Mouse (Mus musculus): ENCODE results near the gene Gstm2.
"Not testable (repeated sequence)": the region's sequence is repeated elsewhere in the genome, so short reads cannot be mapped to it uniquely, and the experiment has no call there.

Gene Gstm2

DNA sequence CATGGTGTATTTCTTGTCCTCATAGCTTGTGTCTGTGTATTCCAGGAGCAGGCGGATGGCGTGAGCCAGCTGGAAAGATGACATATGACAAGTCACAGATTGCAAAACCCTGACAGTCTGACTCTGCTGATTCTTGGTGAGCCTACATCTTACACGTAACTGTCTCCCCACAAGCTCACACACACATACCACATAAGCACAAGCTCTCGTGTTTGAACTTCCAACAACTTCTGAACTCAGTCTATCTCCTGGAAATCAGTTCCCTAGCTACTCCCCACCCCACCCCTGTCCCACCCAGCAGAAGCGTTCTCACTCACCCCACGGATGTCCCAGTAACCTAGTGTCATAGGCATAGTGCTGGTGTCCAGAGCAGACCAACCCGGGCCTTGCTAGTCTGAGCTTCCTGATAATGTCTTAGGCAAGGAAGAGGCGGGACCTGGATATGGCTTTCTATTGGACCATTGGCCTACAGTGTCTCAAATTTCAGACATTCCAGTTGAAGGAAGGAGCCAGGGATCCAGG lies at the start of gene Gstm2:
Gene Gstm2, minus strand, starts transcription at position 413 of the 522 bp plus-strand sequence.
- no peak for DNase-seq

DNA sequence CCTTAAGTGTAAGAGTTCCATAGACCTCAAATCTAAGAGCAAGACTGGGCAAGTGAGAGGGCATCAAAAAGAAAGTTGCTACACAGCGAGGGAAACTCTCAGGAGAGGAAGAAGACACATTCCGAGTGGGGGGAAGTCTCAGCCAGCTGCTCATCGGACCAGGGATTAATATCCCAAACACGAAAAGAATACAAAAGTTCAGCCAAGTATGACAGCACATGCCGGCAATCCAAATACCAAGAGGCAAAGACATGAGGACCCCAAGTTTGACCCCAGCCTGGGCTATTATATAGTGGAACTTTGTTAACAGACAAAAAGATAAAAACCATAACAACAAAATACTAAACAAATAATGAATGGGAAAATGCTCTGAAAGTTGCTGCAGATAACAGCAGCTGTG lies 46.9 kb upstream of the Gstm2 start:
- DNase-seq = no peak

DNA sequence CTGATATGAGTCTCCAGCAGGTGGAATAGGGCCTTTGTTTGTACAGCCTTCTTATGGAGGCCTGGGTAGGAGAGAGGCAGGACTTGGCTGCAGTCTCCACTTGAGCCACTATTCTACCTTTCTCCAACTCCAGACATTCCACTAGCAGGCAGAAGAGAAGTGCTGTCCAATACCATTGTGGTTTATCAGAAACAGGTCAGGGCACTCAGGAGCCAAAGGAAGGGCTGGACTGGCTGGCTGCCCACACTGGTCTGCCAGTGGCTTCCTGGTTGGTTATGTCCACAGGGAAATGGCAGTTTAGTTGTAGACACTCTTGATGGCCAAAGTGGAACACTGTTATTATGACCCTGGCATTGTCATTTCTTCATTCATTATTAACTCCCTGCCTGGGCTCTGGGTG lies 45.9 kb upstream of the Gstm2 start:
- DNase-seq = no peak

DNA sequence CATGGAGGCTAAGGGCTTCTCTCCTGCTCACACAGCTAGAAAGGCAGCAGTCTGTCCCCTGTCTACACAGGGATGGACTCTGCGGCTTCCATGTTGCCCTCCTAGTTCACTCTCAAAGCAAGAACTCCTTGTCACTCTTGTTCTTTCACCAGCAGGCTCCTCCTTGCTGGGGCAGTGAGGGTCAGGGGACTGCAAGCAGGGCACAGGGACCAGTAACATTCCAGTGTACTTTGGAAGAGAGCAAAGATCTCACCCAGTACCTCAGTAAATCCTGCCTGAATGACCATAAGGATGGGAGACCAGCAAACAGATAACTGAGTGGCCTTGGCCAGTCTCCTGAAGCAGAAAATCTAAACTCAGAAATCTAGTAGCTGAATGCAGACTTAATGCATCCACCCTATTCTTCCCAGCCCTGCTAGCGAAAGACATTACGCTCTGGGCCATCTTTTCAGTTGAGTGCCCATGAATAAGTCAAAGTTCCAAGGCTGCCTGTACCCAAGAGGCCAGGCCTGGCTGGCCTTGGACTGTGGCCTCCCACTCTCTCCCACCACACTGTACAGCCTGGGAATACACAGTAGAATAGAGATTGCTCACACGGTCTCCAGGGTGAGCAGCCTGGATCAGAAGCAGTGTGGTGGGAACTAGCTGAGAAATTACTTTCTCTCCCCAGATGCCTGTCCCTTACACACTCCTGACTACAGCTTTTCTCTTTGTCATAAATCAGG lies 42.5 kb upstream of the Gstm2 start:
- DNase-seq = no peak

DNA sequence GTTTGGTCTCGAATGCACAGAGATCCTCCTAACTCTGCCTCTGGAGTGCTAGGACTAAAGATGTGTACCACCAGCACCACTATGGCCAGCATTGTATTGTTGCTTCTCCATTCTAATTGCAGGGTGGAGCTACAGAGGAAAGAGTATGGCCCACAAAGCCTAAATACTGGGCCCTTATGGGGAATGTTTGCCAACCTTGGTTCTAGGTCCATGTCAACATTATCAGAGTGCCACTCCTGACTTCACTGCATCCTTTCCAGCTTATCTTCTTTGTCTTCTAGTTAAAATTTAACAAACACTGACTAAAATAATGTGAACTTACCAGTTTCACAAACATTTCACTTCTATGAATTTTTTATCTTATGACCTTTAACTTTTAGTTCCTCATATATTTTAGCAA lies 40.3 kb upstream of the Gstm2 start:
- no peak for DNase-seq

DNA sequence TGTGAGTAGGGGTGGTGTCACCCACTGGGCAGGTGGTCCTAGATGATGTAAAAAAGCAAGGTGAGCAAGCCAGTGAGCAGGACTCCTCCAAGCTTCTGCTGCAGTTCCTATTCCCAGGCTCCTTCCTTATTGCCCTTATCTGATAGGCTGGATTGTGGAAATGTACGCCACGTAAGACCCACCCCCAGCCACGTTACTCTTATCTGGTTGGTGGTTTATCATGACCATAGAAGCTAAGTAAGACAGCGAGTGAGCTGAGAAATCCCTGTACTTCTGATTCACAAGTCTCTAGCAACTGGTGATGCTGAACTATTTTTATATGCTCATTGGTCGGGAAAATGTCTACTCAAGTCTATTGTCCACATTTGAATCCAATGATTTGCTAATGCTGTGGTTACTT lies 39.8 kb upstream of the Gstm2 start:
- DNase-seq = no peak

DNA sequence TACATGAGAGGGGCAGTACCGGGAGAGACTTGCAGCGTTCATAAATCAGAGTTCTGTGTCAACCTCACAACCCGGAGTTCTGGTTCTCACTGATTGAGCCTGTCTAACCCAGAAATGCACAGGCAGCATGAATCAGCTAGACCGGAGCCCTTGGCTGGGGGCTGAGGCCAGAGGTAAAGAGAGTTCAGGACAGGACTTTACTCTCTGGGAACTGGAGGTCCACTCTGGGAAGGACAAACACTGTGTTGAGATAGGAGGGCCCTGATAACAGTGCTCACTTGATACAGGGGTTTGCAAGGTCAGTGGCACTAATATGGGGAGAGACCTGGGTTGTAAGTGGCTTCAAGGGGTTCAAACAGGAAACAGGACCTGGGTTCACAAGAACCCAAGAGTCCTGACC lies 39.1 kb upstream of the Gstm2 start:
- no peak for DNase-seq

DNA sequence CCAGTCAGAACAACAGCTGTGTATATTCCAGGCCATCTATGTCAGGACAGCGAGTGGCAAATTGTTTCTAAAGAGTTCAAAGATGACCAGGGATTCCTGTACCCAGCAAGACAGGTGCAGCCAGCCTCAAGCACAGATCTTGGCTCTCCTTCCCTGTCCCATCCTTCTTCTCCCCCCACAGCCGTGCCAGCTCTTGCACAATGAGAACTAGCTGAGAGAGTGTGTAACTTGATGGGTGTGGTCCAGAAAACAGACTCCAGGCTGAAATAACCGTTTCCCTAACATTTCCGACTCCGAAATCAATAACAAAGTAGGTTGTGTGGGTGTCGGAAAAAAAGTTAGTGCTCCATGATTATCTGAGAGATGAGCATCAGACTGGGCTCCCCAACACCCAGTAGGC lies 36.4 kb upstream of the Gstm2 start:
- DNase-seq = no peak

DNA sequence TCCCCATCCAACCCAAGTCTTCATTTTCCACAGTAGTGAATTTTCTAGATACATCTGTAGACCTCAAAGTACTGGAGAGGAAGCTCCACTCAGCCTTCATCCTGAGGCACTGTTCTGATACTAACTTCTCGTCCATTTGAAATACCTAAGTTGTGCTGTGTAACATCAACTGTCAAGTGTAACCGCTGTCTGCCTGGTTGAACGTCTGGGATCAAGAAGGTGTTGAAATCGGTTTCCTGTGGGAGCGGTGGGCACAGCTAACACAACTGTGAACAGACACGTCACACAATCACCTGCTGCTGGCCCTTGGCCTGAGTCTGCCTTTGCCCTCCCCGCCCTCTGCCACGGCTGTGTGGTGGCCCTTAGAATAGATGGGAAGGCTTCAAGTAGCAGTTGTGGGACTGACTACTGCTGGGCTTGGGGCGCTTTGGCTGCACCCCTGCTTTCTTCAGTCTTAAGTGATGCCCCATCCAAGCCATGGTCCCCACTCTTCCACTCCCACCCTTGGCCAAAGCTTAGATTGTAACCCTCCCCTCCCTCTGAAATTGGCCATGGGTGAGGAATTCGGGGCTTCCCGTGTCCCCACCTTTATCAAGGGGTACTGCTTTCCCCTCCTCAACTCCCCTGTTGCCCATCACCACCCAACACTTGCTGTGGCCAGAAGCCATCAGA lies 34.2 kb upstream of the Gstm2 start:
- not testable (repeated sequence) for DNase-seq

DNA sequence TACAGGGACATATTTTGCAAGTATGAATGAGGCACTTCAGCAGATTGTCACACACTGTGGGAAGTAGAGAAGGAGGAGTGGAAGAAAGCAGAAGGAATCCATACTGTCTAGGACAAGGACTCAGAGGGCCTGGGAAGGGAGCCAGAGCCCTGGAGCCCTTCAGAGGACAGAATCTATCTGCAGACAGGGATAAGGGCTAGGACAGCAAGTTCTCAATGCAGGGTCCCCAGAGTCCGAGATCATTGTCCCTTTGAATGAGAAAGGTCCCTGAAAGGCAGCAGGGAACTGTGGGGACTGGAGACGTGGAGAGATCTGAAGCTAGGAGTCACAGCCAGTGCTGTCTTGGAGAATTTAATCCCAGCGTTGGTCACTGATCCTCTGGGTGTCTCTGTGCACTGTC lies 33.0 kb upstream of the Gstm2 start:
- DNase-seq = not testable (repeated sequence)

DNA sequence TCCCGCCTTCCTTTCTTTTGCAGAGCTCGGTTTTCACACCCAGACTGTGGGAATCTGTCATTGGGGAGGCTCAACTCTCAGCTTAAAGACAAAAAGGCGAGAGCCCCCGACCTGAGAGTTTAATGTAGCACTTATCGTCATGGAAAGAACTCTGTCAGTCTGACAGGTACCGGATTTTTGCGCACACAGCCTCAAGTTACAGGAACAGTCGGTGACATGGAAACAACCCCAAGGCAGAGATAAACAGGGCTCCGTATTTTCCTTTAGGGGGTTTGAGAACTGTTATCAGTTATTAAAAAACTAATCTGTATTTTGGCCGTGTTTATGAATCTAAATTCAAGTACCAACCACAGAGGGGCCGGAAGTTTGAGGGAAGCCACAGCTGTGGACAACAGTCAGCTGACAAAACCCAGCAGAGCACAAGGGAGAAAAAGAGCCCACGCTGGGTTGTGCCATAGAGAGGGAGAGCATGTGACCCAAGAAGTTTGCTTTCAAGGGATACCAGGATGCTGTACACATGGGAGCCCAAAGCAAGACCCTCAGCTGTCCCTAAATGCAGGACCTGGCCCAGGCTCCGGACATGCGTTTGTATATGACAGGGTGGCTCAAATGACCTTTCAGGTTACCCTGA lies 32.1 kb upstream of the Gstm2 start:
- DNase-seq = no peak

DNA sequence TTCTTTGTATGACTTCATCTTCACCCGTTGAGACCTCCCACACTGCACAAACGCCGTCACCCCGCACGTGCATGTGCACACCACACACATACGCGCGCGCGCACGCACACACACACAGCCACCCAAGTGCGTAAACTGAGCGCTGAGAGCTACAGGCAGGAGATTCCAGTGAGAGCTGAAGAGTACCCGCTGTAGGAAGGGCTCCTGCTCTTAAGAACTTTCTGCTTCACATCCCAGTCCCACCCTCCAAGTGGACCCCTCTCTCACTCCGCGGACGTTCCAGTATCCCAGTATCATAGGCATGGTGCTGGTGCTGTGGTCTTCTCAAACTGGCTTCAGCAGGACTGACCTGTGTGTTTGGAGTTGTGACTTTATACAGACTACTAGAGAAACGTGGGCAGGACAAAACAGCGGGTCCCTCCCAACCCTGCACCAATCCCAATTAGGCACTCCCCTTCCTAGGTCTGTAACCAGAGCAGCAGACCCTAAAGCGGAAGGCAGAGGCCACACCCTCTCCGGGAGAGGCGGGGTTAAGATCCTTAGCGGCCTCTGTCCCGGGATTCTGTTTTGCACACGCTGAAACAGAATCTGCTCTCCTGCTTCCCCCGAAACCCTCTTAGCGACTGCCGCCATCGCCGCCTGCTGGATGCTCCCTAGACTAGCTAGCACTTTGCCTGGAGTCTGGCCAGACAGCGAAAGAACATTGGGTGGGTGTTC lies 31.4 kb upstream of the Gstm2 start, which contains the start of gene Gstm1:
Gene Gstm1, minus strand, starts transcription at position 501 of the 717 bp plus-strand sequence.
- peak; percentile 91 for DNase-seq

DNA sequence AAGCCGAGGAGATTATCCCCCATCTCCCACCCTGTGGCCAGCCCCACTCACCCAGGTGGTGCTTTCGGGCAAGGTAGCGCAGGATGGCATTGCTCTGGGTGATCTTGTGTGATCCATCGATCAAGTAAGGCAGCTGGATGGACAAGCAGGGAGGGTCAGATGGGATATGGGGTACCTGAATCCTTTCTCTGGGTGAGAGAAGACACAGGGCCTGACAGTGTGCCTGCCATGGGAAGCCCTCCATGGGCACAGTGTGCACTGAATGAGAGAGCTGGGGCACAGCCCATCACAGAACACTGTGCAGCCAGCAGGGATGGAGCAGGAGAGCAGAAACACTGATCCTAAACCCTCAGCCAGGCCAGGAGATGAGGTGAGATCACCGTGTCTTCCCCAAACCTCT lies 30.2 kb upstream of the Gstm2 start:
- DNase-seq = not testable (repeated sequence)

DNA sequence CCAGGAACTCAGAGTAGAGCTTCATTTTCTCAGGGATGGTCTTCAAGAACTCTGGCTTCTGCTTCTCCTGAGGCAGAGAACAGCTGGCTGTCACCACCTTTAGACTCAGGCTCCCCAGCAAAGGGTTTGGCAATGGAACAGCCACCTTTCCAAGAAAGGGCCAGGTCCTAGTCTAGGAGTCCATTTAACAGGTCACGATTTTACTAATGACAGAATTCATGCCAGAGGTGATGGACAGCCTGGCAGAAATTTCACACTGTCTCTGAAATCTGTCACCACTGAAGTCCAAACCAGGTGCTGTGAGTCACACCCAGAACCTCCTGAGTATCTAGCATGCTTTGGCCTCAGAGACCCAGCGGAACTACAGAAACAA lies 28.7 kb upstream of the Gstm2 start:
- DNase-seq = no peak

DNA sequence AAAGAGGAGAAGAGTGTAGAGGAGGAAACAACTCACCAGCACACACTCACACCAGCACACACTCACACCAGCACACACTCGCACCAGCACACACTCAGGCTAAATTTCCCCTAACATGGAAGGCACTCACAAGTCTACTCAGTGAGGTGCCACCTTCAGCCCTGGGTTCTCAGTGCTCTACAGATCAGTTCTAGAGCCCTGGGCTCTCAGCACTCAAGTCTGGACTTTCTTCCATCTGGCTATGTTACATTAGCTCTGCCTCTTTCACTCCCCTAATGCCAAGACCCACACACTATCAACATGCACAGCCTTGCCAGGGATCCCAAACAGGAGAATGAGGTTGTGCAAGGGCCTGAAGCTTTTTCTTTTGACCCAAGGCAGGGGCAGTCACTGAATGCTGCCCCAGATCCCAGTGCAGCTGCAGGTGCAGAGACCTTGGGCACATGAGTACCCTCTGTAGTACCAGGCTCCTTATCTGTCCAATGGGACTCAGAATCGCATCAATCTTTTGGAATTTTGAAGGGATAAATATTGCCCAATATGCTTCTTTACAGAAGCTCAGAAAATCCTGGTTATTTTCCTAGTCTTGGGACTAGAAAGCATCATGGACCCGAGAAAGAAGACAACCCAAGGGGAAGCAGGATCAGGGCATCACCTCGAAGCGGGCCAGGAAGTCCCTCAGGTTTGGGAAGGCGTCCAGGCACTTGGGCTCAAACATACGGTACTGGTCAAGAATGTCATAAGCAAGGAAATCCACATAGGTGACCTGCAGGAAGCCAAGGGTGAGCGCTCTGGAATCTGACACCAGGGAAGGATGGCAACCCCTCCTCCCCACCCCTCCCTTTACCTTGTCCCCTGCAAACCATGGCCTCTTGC lies 28.1 kb upstream of the Gstm2 start:
- no peak for DNase-seq

DNA sequence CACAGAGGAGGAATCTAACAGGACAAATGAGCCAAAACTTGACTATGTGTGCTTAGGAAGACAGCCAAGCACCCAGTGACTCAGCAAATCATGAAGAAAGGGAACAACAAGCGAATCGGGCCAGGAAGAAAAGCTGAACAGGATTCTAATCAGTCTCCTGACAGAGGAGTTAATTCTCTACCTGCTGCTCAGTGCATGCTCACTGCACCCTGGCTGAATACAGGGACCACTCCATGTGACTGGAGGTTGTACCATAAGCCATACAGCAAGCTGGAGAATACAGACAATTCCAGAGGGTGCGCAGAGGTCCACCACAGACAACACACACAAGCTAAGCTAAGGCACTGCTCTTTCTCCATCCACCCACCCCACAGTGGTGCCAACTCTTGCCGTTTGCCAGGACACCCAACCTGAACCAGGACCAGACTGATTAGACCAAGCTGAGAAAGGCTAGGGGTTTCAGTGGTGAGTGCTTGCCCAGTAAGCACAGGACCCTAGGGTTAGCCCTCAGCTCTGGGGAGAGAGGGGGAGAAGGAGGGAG lies 27.1 kb upstream of the Gstm2 start:
- peak; percentile 72 for DNase-seq

DNA sequence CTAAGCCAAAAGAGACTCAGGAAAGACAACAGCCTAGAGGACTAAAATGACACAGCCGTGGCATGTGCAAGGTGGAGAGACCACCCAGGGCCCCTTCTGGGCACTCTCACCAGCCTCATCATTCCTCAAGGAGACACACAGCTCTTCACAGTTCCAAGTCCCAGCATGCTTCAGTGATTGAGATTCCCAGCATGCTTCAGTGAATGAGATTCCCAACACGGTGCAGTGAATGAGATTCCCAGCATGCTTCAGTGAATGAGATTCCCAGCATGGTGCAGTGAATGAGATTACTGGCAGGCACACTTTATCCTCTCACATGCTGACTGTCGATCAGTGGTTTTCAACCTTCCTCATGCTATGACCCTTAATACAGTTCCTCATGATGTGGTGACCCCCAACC lies 25.3 kb upstream of the Gstm2 start:
- no peak for DNase-seq

DNA sequence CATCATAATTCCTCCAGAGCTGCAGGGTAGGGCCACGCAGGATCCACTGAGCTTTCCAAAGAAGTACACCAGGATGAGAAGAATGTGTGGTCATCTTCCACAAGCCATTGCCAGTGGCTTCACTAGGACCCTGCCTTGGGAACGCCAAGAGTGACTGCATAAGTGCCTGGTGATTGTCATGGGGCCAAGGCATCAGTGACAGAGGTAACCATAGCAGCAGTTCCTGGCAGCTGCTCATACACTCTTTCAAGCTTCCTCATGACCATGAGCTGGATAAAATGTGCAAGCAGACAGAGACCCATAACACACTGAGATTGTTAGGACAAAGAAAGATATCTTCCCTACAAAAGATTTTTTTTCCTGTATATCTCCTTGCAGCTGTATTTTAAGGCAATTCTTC lies 24.0 kb upstream of the Gstm2 start:
- no peak for DNase-seq

DNA sequence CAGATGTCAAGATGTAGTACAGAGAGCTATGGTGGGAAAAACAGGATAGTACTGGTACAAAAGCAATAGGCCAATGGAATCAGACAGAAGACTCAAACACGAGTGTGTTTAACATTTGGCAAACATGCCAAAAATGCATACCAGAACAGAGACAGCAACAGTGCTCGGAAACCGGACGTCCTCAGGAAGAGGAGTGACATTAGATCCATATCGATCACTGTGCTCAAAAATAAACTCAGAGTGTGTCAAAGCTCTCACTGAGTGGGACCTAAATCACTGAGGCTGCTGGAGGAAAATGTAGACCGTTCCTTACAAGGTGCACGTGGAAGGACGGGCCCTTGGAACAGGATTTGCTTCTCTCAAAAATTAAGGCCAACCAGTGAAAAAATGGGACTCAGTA lies 15.8 kb upstream of the Gstm2 start:
- DNase-seq = no peak

DNA sequence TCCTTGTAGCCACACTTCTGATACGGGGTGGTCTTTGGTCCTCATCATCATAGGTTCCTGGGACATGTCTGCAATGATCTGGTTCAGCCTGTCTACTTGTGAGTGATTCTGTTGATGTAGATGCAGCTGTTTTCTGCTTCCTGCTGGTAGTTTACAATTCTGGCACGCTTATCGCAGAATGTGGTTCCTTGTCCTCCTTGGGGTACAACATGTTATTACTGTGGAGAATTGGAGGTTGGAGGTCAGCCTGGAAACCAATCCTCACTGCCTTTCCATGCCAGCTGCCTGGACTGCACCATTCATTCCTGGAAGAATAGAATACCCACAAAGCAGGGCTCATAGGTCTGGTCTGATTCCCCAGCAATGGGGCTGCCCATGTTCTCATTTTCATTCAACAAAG lies 13.2 kb upstream of the Gstm2 start:
- no peak for DNase-seq

DNA sequence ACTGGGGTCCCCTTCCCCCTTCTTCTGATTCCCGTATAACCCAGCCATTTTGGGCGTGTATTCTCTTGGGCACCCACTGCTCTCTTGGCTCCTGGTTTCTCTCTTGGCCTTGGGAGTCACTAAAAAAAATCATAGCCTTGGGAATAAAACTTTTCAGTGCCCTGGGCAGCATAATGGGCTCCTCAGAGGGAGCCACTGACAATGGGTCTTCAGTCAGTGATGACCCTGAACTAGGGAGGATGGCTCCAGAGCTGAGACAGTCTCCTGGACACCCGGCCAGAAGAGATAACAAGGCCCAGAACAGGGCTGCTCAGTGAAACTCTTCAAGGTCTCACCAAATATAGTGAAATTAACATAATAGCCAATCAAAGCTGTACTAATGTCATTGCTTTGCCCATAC lies 12.3 kb upstream of the Gstm2 start:
- no peak for DNase-seq

DNA sequence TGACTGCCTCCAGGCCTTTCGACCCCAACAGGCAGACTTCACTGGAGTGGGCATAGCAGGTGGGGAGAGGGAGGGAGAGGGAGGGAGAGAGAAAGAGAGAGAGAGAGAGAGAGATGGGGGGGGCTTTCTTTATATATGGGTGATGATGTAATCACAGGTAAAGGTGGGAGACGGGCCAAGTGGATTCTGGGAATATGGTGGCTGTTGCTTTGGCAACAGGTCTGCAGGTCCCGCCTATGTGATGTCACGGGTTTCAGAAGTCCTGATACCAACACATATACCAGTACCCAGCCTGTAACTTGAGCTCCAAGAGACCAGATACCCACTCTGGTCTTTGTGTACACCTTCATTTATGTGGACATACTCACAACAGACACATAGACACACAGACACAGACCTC lies 10.3 kb upstream of the Gstm2 start:
- no peak for DNase-seq
